Mouse (Mus musculus) adipocyte (in vitro differentiated cells): ENCODE data around the gene Ubqln4.

Source experiments
- DNase-seq: peaks from one replicate; pipeline ENCODE4 v3.0.0-alpha.2; 2016; ENCODE audit warnings: low spot score

Gene Ubqln4

GRCm38 (mm10) chr3:88543174-88543573, 10.4 kb upstream of the Ubqln4 start:
- DNase-seq: no peak

DNA sequence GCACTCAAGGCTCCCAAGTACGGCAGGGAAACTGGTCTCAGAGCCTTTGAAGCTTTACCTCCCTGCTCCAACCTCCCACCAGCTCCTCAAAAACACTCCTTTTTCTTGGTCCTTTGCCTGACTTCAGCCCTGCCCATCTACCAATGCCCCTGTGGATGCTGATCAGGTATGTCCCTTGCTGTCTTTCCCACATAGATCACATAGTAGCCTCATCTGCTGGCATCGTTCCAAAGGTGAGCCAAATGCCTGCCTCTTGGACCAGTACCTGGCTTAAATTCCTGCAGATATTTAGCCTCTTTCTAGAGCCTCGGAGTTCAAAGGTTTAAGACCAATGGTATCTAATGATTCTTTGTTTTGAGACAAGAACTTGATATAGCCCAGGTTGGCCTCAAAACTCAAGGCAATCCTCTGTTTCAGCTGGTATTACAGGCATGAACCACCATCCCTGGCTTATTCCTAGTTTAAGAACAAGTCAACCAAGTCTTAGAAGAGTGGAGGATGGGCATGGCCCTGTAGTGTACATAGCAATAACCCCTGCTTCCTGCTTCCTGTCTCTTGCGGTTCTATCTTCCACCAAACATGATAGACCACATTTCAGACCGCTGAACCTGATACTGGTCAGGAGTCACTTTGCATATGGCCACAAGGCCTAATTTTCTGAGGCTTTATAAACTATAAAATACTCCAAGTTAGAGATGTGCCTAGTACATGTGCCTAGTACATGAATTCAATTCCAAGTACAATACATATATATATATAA, 9.7 kb upstream of the Ubqln4 start:
- no peak for DNase-seq

- DNase-seq: no peak
Observed at GRCm38 (mm10) chr3:88544514-88544913, 9.0 kb upstream of the Ubqln4 start.

DNA sequence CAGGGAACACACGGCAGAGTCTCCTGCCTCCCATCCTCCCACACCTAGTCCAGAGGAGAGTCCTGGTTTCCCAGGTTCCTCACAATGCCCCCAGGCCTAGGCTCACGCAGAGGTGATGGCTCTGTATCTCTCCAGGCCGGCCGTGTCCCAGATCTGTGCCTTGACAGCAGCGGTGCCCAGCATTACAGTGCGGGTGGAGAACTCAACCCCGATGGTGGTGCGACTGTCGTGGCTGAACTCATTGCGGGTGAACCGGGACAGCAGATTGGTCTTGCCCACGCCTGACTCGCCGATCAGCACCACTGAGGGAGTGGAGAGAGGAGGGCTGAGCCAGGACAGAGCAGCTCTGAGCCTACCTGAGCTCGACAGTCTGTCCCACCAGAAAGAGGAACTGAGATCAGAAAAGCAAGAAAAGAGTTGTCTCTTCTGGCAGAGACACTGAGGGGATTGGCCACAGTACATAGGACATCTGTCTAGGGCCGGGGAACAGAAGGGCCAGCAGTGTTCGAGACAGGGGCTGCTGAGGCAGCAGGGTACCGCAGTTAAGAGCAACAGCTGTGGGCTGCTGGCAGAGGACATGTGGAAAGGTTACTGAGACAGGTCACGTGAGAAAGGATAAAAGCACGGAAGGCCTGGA, 8.5 kb upstream of the Ubqln4 start:
- DNase-seq: no peak

- DNase-seq: no peak
Observed at GRCm38 (mm10) chr3:88546674-88547418, 6.7 kb upstream of the Ubqln4 start.

DNA sequence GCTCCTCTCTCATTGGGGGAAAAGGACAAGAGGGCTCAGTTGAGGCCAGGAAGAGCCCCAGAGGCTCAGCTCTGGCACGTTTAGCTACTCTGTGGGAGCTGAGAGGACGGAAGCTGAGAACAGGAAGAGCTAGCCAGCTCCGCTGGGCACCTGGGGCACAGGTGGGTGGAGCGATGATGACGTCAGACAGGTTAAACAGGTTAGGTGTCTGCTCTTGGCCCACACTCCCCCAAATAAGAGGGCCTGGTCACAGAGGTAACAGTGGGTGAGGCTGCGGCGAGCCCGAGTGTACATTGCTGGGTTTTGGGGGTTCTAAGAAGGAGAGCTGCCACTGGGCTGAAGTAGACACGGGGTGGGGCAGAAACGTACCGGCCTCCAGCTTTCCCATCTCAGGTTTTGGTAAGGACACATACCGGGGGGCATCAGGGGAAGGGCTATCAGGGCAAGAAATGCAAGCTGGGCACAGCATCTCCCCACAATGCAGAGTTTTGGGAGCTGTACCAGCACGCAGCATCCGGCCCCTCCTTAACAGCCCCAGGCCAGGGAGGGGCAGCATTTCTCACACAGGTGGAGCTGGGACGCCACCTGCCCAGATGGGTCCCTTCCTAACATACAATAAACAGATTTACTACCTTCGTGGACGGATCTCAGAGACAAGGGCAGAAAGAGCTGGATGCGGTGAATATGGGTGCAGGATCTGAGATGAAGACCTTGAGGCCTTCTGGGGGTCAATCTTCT, 5.2 kb upstream of the Ubqln4 start, which contains the start of gene Rab25:
Gene Rab25 (minus strand): TSS at position 121 of the 738 bp plus-strand sequence.
- DNase-seq: no peak

GRCm38 (mm10) chr3:88551586-88551985, 2.0 kb upstream of the Ubqln4 start:
- DNase-seq: no peak

GRCm38 (mm10) chr3:88552082-88552645, 1.4 kb upstream of the Ubqln4 start:
- no peak for DNase-seq

DNA sequence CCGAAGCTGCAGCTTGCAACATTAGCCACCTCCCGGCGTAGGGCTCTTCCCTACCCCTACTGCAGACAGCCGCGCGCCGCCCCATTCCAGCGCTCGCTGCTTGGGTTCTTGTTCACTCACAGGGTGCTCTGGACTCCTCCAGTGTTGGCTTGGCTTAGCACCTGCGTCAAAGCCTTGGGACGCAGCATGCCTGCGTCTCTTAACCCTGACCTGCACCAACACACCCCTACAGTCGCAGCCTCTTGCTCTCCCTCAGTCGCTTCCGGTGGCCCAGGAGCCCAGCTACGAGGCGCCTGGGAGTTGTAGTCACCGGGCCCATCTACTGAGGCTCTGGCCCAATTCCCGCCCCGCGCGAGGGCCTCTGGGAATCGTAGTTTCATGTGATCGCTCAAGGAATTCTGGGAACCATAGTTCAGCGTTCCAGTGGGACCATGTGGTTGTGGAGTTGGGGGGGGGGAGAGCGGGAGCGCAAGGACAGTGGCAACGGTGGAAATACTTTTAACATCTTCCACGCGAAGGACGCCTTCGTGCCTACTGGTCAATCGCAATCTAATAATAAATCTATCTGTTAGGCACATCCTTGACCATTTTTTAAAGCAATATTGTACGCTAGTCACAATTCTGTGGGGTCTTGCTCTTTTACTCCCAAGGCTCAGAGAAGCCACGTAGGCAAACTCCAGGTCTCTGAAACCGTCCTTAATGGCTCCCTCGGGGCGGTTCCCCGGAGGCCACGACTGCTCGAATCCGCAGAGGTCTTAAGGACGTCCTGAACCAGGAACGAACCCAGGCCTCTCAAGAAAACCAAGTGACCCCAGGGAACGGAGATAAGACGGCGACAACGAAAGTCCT, 658 bp upstream of the Ubqln4 start, which contains the start of gene Lamtor2:
Gene Lamtor2 (minus strand): TSS at position 399 of the 849 bp plus-strand sequence.
- DNase-seq: peak; percentile 99

GRCm38 (mm10) chr3:88553880-88554586, 475 bp downstream of the Ubqln4 start:
- DNase-seq: peak; percentile 67

- no peak for DNase-seq
Observed at GRCm38 (mm10) chr3:88555069-88555605, 1.6 kb downstream of the Ubqln4 start.

DNA sequence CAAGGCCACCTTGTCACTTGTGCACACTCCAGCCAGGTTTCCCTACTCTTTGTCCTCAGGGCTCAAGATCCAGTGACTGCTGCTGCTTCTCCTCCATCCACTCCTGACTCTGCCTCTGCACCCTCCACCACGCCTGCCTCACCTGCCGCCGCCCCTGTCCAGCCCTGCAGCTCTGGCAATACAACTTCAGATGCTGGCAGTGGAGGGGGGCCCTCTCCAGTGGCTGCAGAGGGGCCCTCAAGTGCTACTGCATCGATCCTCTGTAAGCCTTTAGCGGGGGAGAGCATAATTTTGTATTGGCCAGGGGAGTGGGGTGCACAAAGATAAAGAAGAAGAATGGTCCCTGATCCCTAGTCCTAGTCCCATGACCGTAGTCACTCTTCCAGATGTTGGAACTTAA, 2.2 kb downstream of the Ubqln4 start:
- DNase-seq: no peak

DNA sequence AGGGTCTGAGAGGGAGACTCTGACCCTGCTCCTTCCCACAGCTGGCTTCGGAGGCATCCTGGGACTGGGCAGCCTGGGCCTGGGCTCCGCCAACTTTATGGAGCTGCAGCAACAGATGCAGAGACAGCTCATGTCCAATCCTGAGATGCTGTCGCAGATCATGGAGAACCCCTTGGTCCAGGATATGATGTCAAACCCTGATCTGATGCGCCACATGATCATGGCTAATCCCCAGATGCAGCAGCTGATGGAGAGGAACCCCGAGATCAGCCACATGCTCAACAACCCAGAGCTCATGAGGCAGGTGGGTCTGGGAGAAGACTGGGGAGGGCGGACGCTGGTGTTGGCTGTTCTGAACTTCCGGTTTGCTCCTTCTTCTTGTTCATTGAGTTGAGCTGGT, 3.1 kb downstream of the Ubqln4 start:
- no peak for DNase-seq

DNA sequence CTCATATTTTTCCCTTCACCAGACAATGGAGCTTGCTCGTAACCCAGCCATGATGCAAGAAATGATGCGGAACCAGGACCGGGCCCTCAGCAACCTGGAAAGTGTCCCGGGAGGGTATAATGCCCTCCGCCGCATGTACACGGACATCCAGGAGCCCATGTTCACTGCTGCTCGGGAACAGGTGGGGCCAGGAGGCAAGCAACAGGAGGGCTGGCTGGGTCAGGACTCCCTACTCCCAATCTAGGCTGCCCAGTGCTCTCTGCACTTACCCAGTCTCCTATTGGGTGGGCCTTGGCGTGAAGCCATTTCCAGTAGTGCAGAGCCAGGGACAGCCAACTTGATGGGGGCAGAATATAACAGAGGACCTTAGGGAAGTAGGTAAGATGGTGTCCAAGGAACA, 6.0 kb downstream of the Ubqln4 start:
- DNase-seq: no peak

- no peak for DNase-seq
Observed at GRCm38 (mm10) chr3:88561989-88562388, 8.4 kb downstream of the Ubqln4 start.

- DNase-seq: no peak
Observed at GRCm38 (mm10) chr3:88563442-88563841, 9.9 kb downstream of the Ubqln4 start.

DNA sequence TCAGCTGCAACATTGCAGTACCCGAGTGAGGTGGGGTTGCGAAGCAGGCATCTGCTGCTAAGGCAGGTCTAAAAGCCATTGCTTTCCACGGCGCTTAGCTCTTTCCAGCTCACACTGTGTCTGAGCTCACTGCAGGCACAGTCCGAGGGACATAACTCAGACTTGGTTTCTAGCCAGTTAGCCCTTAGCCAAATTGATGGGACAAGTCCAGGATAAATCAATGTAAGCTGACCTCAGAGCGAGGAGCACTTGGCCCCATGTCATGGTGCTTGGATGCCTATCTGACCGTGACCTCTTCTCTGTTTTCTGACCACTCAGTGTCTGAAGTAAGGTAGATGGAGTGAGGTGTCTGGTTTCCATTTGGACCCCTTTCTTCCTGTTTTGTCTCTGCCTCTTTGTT, 10.4 kb downstream of the Ubqln4 start:
- no peak for DNase-seq

DNA sequence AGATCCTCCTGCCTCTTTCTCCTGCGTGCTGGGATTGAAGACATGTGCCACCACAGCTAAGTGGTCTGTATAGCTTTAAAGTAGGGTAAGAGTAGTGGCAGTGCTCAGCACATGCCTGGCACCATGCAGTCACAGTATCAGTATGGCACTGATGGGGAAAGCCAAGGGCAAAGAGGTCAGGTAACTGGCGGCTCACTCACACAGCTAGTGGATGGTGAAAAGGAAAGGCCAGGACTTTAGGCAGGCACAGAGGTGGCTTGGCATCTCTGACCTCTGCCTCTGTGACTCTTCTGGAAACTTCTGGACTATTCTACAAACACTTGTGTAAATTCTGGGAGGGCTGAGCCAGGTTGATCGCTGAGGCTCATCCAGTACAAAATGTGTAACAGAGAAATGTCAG, 12.6 kb downstream of the Ubqln4 start:
- DNase-seq: no peak

DNA sequence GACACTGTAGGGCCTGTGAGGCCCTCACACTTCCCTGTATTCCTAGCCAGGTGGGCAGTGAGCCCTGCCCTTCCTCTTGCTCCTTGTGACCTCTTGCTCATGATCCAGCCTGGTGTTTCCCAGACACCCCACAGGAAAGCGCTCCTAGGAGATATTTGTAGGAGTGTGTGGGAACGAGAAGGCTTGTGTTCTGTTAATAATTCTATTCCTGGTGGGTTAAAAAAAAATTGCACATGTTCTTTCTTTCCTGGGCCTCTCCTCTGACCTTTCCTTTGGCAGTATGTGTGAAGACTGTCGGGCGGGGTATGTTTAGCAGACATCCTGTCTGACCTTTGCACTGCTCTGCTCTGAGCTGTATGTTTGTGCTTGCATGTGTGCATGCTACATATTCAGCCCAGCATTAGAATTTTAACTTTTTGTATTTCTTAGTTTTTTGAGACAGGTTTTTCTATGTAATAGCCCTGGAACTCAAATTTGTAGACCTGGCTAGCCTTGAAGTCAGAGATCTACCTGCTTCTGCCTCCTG, 13.0 kb downstream of the Ubqln4 start:
- DNase-seq: no peak

DNA sequence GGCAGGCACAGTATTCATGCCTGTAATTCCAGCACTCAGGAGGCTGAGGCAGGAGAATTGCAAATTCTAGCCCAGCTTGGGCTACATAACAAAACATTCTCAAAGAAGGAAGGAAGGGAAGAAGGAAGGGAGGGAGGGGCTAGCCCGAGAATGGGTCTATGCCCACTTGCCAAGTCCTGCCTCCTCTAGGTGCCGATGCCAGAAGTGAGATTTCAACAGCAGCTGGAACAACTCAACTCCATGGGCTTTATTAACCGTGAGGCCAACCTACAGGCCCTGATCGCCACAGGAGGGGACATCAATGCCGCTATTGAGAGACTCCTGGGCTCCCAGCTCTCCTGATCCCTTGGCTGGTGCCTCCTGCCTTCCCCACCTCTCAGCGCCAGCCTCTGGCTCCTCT, 14.3 kb downstream of the Ubqln4 start:
- peak; percentile 64 for DNase-seq
